Comparison of ENCODE assay signal across 17 mouse cellular contexts in genomic region chr11:49879950-49880642, GRCm38 (mm10). TPM values are rescaled to one million over a fixed set of nuclear protein-coding genes. Genes with fewer than 3 reads are reported as not detected.
A peak's percentile ranks its signal among the peaks of the same experiment; 100 is the strongest.
DNase-seq lines count a peak whose midpoint lies in the region; ATAC-seq lines count a peak whose summit lies in the region.
"Had no signal": no experiment of that assay in that cellular context is flagged by ENCODE, and none has a peak within 500 bp of the region (broad histone marks: within the 10 kb centered on the region; RNA-seq: fewer than 3 reads in every experiment).

No protein-coding gene starts in this region.

- 91% methylated on average over 3 of the region's 3 CpGs for WGBS in embryonic facial prominence, embryonic 14.5 days
- WGBS in embryonic facial prominence, embryonic 10.5 days: 96% methylated on average over 3 of the region's 3 CpGs
- WGBS in lung, embryonic 15.5 days: 79% methylated on average over 3 of the region's 3 CpGs
- 88% methylated on average over 3 of the region's 3 CpGs for WGBS in stomach, embryonic 14.5 days

- peak; percentile 45 for DNase-seq in embryonic facial prominence, embryonic 14.5 days (ENCODE audit: low spot score)
- no peak for DNase-seq in embryonic facial prominence, embryonic 10.5 days (ENCODE audit: low spot score)
- peak; percentile 30 to 55 for DNase-seq in left cerebral cortex, postnatal 14 days (ENCODE audit: low spot score in 2 of 2)
- no peak for DNase-seq in left cerebral cortex, adult 9 months (ENCODE audit: low spot score in 2 of 2)
- no peak for DNase-seq in adrenal gland, adult 18-20 months (ENCODE audit: low spot score in 2 of 2)
- no peak for DNase-seq in spleen, postnatal 4 days (ENCODE audit: low spot score in 2 of 2)
- DNase-seq: adrenal gland, postnatal 10 days; cerebellum, postnatal 10 days; embryo, embryonic 11 days; thymus, postnatal 4 days had no signal

- ATAC-seq in embryonic facial prominence, embryonic 14.5 days (ENCODE audit: low read depth): no peak
- peak; percentile 52; the same call in 1 of the 2 replicates for ATAC-seq in lung, embryonic 15.5 days (ENCODE audit: borderline replicate concordance, extremely low read depth, low FRiP score, low TSS enrichment)
- 0 out of 2 replicates have a peak, but pooled peaks have one; percentile 23 for ATAC-seq in stomach, embryonic 14.5 days (ENCODE audit: insufficient number of reproducible peaks, insufficient read depth, low FRiP score, low read depth)
- ATAC-seq: forebrain, embryonic 14.5 days had no signal

- no peak overlapping the region for H3K4me2 ChIP-seq in embryonic facial prominence, embryonic 14.5 days (ENCODE audit: low read depth, low read length)
- no peak overlapping the region for H3K4me2 ChIP-seq in lung, embryonic 15.5 days
- H3K4me2 ChIP-seq in stomach, embryonic 14.5 days (replicated peaks; ENCODE audit: low read depth, low read length): no peak overlapping the region
- H3K4me2 ChIP-seq: liver, embryonic 11.5 days; neural tube, embryonic 12.5 days had no signal

- H3K36me3 ChIP-seq in embryonic facial prominence, embryonic 14.5 days (ENCODE audit: control insufficient read depth, insufficient read depth, low read length): peaks cover 47% of the 10 kb centered on the region
- peaks cover 55% of the 10 kb centered on the region for H3K36me3 ChIP-seq in embryonic facial prominence, embryonic 10.5 days (replicated peaks)
- peaks cover 17% of the 10 kb centered on the region for H3K36me3 ChIP-seq in lung, embryonic 15.5 days
- H3K36me3 ChIP-seq in stomach, embryonic 14.5 days (ENCODE audit: control insufficient read depth, insufficient read depth, low read length): peaks cover 13% of the 10 kb centered on the region; the same call in 1 of the 2 replicates

- H3K27ac ChIP-seq in embryonic facial prominence, embryonic 14.5 days (replicated peaks; ENCODE audit: low read depth, low read length): no peak overlapping the region
- no peak overlapping the region for H3K27ac ChIP-seq in embryonic facial prominence, embryonic 10.5 days (replicated peaks)
- H3K27ac ChIP-seq in lung, embryonic 15.5 days: peak overlapping the region; percentile 66
- H3K27ac ChIP-seq in stomach, embryonic 14.5 days (ENCODE audit: low read length): no peak overlapping the region
- H3K27ac ChIP-seq: kidney, postnatal 0 days; neural tube, embryonic 12.5 days had no signal

- intact Hi-C loops in left cerebral cortex, postnatal 14 days (cut with DNase I): no loop called here

- no peak overlapping the region for H3K4me3 ChIP-seq in embryonic facial prominence, embryonic 14.5 days (ENCODE audit: low read depth, low read length)
- H3K4me3 ChIP-seq in embryonic facial prominence, embryonic 10.5 days: no peak overlapping the region
- H3K4me3 ChIP-seq in lung, embryonic 15.5 days: no peak overlapping the region
- H3K4me3 ChIP-seq in stomach, embryonic 14.5 days (ENCODE audit: low read depth, low read length): no peak overlapping the region
- H3K4me3 ChIP-seq: heart, embryonic 10.5 days; neural tube, embryonic 12.5 days had no signal

- H3K27me3 ChIP-seq in embryonic facial prominence, embryonic 14.5 days (replicated peaks; ENCODE audit: control insufficient read depth, insufficient read depth, low read length): no peaks in the 10 kb centered on the region
- H3K27me3 ChIP-seq in embryonic facial prominence, embryonic 10.5 days (replicated peaks; ENCODE audit: low read depth, poor library complexity, severe bottlenecking): no peaks in the 10 kb centered on the region
- H3K27me3 ChIP-seq in lung, embryonic 15.5 days: no peaks in the 10 kb centered on the region
- H3K27me3 ChIP-seq in stomach, embryonic 14.5 days (ENCODE audit: control insufficient read depth, insufficient read depth, low read length): no peaks in the 10 kb centered on the region
- H3K27me3 ChIP-seq: neural tube, embryonic 12.5 days had no signal

- no peaks in the 10 kb centered on the region for H3K9me3 ChIP-seq in embryonic facial prominence, embryonic 14.5 days (ENCODE audit: control insufficient read depth, low read length)
- no peaks in the 10 kb centered on the region for H3K9me3 ChIP-seq in embryonic facial prominence, embryonic 10.5 days
- H3K9me3 ChIP-seq in lung, embryonic 15.5 days: no peaks in the 10 kb centered on the region
- no peaks in the 10 kb centered on the region for H3K9me3 ChIP-seq in stomach, embryonic 14.5 days (ENCODE audit: control insufficient read depth, low read depth, low read length)
- H3K9me3 ChIP-seq: heart, embryonic 10.5 days; neural tube, embryonic 12.5 days had no signal

- H3K9ac ChIP-seq in embryonic facial prominence, embryonic 14.5 days (ENCODE audit: low read depth, low read length): no peak overlapping the region
- H3K9ac ChIP-seq in lung, embryonic 15.5 days: no peak overlapping the region
- no peak overlapping the region for H3K9ac ChIP-seq in stomach, embryonic 14.5 days (replicated peaks; ENCODE audit: low read depth, low read length)
- H3K9ac ChIP-seq: neural tube, embryonic 12.5 days had no signal

- H3K4me1 ChIP-seq in embryonic facial prominence, embryonic 14.5 days (ENCODE audit: control insufficient read depth, insufficient read depth, low read length): 0 out of 2 replicates have a peak, but pooled peaks cover 6% of the 10 kb centered on the region
- H3K4me1 ChIP-seq in embryonic facial prominence, embryonic 10.5 days: no peaks in the 10 kb centered on the region
- H3K4me1 ChIP-seq in lung, embryonic 15.5 days: peaks cover 15% of the 10 kb centered on the region; the same call in 1 of the 2 replicates
- peaks cover 3% of the 10 kb centered on the region; the same call in 1 of the 2 replicates for H3K4me1 ChIP-seq in stomach, embryonic 14.5 days (ENCODE audit: control insufficient read depth, insufficient read depth, low read length)

RNA-seq across cellular contexts. Expression of gene Rasgef1c, which starts 21.5 kb away (rescaled TPM):
- 1.1 and 1.4 TPM in 2 replicates for polyA plus RNA-seq in embryonic facial prominence, embryonic 14.5 days (2014; fragmentation: Nextera tagmentation; extraction: Ambion mirVana)
- polyA plus RNA-seq in embryonic facial prominence, embryonic 10.5 days (2016; fragmentation: Nextera tagmentation; extraction: Ambion mirVana): 0.19 and 0.87 TPM in 2 replicates
- total RNA-seq in left cerebral cortex, postnatal 14 days (2021): 10 to 100 TPM; 27.0 to 32.1 TPM
- polyA plus RNA-seq in lung, embryonic 15.5 days (2015; fragmentation: Nextera tagmentation; extraction: Ambion mirVana): 0.09 and 0.15 TPM in 2 replicates
- polyA plus RNA-seq in stomach, embryonic 14.5 days (2014; fragmentation: Nextera tagmentation; extraction: Ambion mirVana): 0.43 and 0.54 TPM in 2 replicates
- total RNA-seq in adrenal gland, adult 18-20 months (2021): under 1 TPM; 0.53 to 0.54 TPM
- polyA plus RNA-seq: liver, embryonic 11.5 days had no signal

RNA-seq across cellular contexts. Expression of gene Mapk9, which starts 33.5 kb away (rescaled TPM):
- polyA plus RNA-seq in embryonic facial prominence, embryonic 14.5 days (2014; fragmentation: Nextera tagmentation; extraction: Ambion mirVana): 41.7 and 43.0 TPM in 2 replicates
- polyA plus RNA-seq in embryonic facial prominence, embryonic 10.5 days (2016; fragmentation: Nextera tagmentation; extraction: Ambion mirVana): 26.0 and 28.4 TPM in 2 replicates
- 100 to 1,000 TPM; 205 to 219 TPM for total RNA-seq in left cerebral cortex, postnatal 14 days (2021)
- polyA plus RNA-seq in lung, embryonic 15.5 days (2015; fragmentation: Nextera tagmentation; extraction: Ambion mirVana): 36.1 and 38.8 TPM in 2 replicates
- polyA plus RNA-seq in stomach, embryonic 14.5 days (2014; fragmentation: Nextera tagmentation; extraction: Ambion mirVana): 36.5 and 37.6 TPM in 2 replicates
- 10 to 100 TPM; 61.6 to 71.3 TPM for total RNA-seq in adrenal gland, adult 18-20 months (2021)

Comparison
In these comparisons a context has a peak if more than half of its experiments do, and no peak if none do; other contexts are left out.
1. DNase-seq: peak in embryonic facial prominence, embryonic 14.5 days (single experiment) and left cerebral cortex, postnatal 14 days (2 of 2); none in embryonic facial prominence, embryonic 10.5 days (single experiment), left cerebral cortex, adult 9 months (0 of 2), adrenal gland, adult 18-20 months (0 of 2) and spleen, postnatal 4 days (0 of 2).